Mouse (Mus musculus) ES-Bruce4 (cell line): ENCODE measurements around the gene Nccrp1. TPM values are rescaled to one million over a fixed set of nuclear protein-coding genes. Genes with fewer than 3 reads are reported as not detected.

Experiments used
- H3K27ac ChIP-seq: 2 replicates; pipeline ENCODE4 v1.5.1; 2012; ENCODE audit warnings: low read length, inconsistent platforms; ENCODE audit not compliant: insufficient read depth
- H3K27me3 ChIP-seq: 2 replicates; pipeline ENCODE4 v1.6.1; 2012; ENCODE audit warnings: mild to moderate bottlenecking, low read length, inconsistent platforms; ENCODE audit not compliant: control insufficient read depth, poor library complexity, insufficient read depth, severe bottlenecking
- H3K36me3 ChIP-seq: 2 replicates; pipeline ENCODE4 v1.6.1; 2012; ENCODE audit warnings: inconsistent platforms, mild to moderate bottlenecking, low read length, moderate library complexity; ENCODE audit not compliant: control insufficient read depth, poor library complexity, insufficient read depth, severe bottlenecking
- H3K4me1 ChIP-seq: one replicate; pipeline ENCODE4 v1.8.1; 2011; ENCODE audit warnings: low read length; ENCODE audit not compliant: control insufficient read depth, insufficient read depth
- H3K4me3 ChIP-seq: 2 replicates; pipeline ENCODE4 v1.5.1; 2011; ENCODE audit warnings: low read depth, mild to moderate bottlenecking, low read length
- H3K9ac ChIP-seq: 2 replicates; pipeline ENCODE4 v1.6.1; 2012; ENCODE audit warnings: low read depth, mild to moderate bottlenecking, inconsistent platforms; ENCODE audit not compliant: poor library complexity, severe bottlenecking
- H3K9me3 ChIP-seq: replicated peaks from 2 replicates; pipeline ENCODE4 v1.6.1; 2012; ENCODE audit warnings: mild to moderate bottlenecking, low read length, inconsistent platforms; ENCODE audit not compliant: control insufficient read depth, poor library complexity, insufficient read depth, severe bottlenecking
- CTCF ChIP-seq: IDR thresholded peaks from one replicate; pipeline ENCODE4 v1.8.1; 2011; ENCODE audit warnings: low read depth, low read length
- EP300 ChIP-seq: IDR thresholded peaks from 2 replicates; pipeline ENCODE4 v1.6.1; 2011; ENCODE audit warnings: low read depth, low read length; ENCODE audit not compliant: insufficient read depth
- POLR2A ChIP-seq: IDR thresholded peaks from one replicate; pipeline ENCODE4 v1.8.1; 2011; ENCODE audit warnings: low read length; ENCODE audit not compliant: insufficient read depth
- polyA plus RNA-seq: library from polyadenylated mRNA; stranded (reverse); fragments of >200 nt; gene quantifications from 2 replicates; pipeline ENCODE4 v1.2.4, GENCODE M21; 2011; ENCODE audit warnings: low read depth; ENCODE audit not compliant: missing spikeins, insufficient read depth, insufficient read length

Nccrp1 gene
- 4.5 and 6.4 TPM in 2 replicates for polyA plus RNA-seq

DNA sequence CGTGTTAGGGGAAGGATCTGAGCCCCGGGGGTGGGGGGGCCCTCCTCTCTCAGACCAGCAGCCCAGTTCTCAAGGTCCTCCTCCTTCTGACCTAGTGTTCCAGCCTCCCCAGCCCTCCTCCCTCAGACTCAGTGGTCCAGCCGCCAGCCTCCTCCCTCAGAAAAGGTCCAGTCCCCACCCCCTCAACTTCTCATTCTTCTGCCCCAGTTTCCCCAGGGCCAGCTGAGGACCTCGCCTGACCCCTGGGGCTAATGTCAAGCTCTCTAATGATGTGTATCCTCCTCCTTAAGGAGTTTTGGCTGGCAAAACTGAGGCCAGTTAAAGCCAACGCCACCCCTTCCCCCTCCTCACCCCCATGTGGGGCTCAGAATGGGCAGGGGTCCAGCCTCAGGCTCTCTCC, at the start of gene Nccrp1:
Gene Nccrp1, minus strand, starts transcription at position 101 of the 400 bp plus-strand sequence.
- Histone ChIP-seq H3K9ac (peak within 1 kb of the TSS; percentile 46), H3K4me1 (peaks cover 3% of the 10 kb centered on the region), H3K27me3 (no peaks in the 10 kb centered on the region)

DNA sequence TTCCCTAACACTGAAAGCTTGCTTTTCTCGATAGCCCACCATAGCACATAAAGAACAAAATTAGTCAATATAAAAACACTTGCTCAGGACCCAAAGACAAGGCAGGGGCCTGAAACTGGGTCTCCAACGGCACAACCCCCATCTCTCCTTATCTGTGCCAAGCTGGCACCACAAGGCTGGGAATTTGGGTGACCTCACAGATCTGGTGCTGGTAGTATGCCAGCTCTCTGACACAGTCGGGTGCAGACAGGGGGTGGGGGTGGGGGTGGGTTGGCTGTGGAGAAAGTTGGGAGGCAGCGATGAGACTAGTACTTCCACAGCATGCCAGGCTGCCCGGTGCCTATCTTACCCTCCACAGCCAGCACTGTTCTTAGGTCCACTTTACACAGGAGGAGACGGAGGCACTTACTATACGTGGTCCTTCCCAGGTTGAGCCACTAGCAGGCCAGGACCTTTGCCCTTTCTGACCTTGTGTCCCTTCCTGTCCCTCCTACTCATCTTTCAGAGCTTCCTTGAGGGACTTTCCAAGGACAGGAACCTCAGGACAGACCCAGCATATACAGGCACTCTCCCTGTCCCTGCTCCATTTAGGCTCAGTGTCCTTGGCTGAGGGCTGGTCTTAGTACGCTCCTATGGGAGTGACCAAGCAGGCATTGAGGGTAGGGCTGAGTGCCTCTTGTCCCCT, 48.8 kb upstream of the Nccrp1 start:
- Histone ChIP-seq H3K4me1 (peaks cover 30% of the 10 kb centered on the region), H3K27ac (peak overlapping the region; percentile 43), H3K36me3 (no peaks in the 10 kb centered on the region), H3K9ac (0 out of 2 replicates have a peak overlapping the region, but pooled peaks have one; percentile 2), H3K27me3 (no peaks in the 10 kb centered on the region), H3K4me3 (peak overlapping the region; percentile 77), H3K9me3 (no peaks in the 10 kb centered on the region)
- TF ChIP-seq EP300: no peak
- TF ChIP-seq POLR2A: no peak
- TF ChIP-seq CTCF: no peak

More for the DNA sequence above, at the start of gene Nccrp1:
- peak within 1 kb of the TSS; percentile 48 for H3K4me3 ChIP-seq
- no peaks in the 10 kb centered on the region for H3K36me3 ChIP-seq
- H3K27ac ChIP-seq: no peak within 1 kb of the TSS
- no peaks in the 10 kb centered on the region for H3K9me3 ChIP-seq
- TF ChIP-seq EP300: no peak

DNA sequence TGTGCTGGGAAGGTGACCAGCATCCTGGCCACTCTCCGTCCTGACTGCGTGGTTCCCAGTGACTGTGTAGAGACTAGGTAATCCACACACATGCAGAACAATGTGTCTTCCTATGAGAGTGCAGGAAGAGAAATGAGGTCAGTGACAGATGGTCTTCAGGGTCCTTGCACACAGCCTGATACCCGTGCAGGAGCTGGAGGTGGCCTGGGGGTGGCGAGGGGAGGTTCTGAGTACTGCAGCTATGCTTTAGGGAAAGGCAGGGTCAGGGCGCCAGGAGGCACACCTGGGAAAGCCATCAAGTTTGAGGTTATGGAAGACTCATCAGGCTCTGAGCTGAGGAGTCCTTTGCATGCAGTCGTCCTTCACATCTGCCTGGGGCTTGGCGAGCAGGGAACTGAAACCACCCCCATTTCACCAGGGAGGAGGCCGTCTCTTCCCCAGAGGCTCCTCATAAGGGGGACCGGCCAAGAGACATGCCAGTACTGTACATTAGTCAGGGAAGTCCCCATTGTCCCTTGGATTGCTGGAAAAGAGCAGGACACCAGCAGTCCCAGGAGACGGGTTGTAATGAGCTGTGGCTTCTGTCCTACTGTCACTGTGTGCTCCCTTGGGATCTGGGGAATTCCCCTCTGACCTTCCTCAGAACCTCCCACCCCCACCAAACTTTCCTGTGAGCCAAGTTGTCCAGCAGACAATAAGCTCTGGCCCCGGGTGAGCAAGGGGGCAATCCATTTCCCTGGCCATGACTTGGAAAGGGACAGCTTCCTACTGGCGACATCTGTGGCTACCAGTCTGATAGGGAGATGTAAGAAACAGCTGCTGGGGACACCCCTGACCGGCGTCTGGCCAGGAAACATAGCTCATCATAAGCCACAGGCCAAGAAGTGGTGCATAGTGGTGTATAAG, 46.4 kb upstream of the Nccrp1 start:
- Histone ChIP-seq H3K4me1 (peaks cover 33% of the 10 kb centered on the region), H3K4me3 (no peak overlapping the region), H3K27ac (peak overlapping the region; percentile 26; the same call in 1 of the 2 replicates), H3K36me3 (no peaks in the 10 kb centered on the region), H3K9me3 (no peaks in the 10 kb centered on the region), H3K27me3 (no peaks in the 10 kb centered on the region), H3K9ac (no peak overlapping the region)
- TF ChIP-seq EP300 (no peak), CTCF (no peak), POLR2A (no peak)

DNA sequence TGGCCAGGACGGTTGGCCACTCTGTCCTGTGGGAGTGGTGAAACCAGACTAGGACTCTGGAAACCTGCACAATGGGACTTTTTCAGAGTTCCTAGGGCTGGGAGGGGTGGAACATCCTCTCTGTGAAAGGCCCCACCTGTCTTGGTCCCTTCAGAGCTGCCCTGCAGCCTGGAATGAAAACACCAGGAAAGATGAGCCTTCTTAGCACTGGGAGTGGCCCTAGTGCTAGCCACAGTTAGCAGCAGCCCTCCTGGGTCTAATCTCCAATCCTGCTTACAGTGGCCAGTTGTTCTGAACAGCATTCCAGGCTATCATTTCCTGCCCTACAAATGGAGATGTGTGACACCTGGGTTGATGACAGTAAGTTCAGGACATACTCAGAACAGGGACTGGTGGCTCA, 44.8 kb upstream of the Nccrp1 start:
- no peaks in the 10 kb centered on the region for H3K9me3 ChIP-seq
- H3K4me3 ChIP-seq: no peak overlapping the region
- peaks cover 41% of the 10 kb centered on the region for H3K4me1 ChIP-seq
- no peaks in the 10 kb centered on the region for H3K36me3 ChIP-seq
- peak overlapping the region; percentile 76 for H3K27ac ChIP-seq
- TF ChIP-seq CTCF (no peak), EP300 (peak; percentile 65; the same call in 1 of the 2 replicates), POLR2A (no peak)
- no peak overlapping the region for H3K9ac ChIP-seq
- H3K27me3 ChIP-seq: no peaks in the 10 kb centered on the region

DNA sequence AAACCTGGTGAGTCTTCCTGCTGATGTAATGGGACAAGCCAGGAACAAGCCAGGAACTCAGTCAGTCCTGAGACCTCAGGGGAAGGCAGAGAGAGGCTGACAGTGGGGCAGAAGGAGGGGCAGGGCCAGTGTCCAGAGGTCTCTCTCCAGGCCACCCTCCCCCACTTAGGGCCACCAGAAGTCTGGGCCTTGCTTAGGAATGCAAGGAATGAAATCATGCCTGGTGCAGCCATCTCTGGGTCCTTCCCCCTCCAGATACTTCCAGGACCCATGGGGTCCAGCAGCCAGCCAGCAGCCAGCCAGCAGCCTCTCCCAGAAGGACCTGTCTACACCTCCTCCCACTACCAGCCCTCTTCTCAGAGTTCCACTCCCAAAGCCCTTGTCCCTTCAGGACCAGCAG, 40.6 kb upstream of the Nccrp1 start:
- H3K4me3 ChIP-seq: no peak overlapping the region
- TF ChIP-seq POLR2A: no peak
- no peak for TF ChIP-seq CTCF
- no peak for TF ChIP-seq EP300
- no peak overlapping the region for H3K9ac ChIP-seq
- no peaks in the 10 kb centered on the region for H3K36me3 ChIP-seq
- no peak overlapping the region for H3K27ac ChIP-seq
- H3K4me1 ChIP-seq: peaks cover 29% of the 10 kb centered on the region
- H3K27me3 ChIP-seq: no peaks in the 10 kb centered on the region
- H3K9me3 ChIP-seq: no peaks in the 10 kb centered on the region
